Mouse (Mus musculus) myocyte (in vitro differentiated cells): Measurements from ENCODE around the gene Palld. TPM values are rescaled to one million over a fixed set of nuclear protein-coding genes. Genes with fewer than 3 reads are reported as not detected.

Experiments used
- H3K27me3 ChIP-seq: one replicate; pipeline ENCODE4 v1.6.1; 2011; ENCODE audit not compliant: control insufficient read depth, insufficient read depth, insufficient read length
- H3K36me3 ChIP-seq: one replicate; pipeline ENCODE4 v1.6.1; 2011; ENCODE audit not compliant: control insufficient read depth, insufficient read depth
- H3K4me2 ChIP-seq: one replicate; pipeline ENCODE4 v1.6.1; 2011; ENCODE audit warnings: low read depth, control low read depth
- H3K4me3 ChIP-seq: one replicate; pipeline ENCODE4 v1.5.1; 2011; ENCODE audit warnings: mild to moderate bottlenecking, control low read depth, moderate library complexity
- H3K79me2 ChIP-seq: one replicate; pipeline ENCODE4 v1.6.1; 2011; ENCODE audit not compliant: control insufficient read depth, insufficient read depth
- H3ac ChIP-seq: one replicate; pipeline ENCODE4 v1.6.1; 2011; ENCODE audit not compliant: control insufficient read depth, insufficient read length
- CEBPB ChIP-seq: IDR thresholded peaks from 2 replicates; pipeline ENCODE4 v1.6.1; 2011; ENCODE audit warnings: mild to moderate bottlenecking, moderate library complexity; ENCODE audit not compliant: poor library complexity, insufficient read depth, severe bottlenecking
- E2F4 ChIP-seq: IDR thresholded peaks from one replicate; pipeline ENCODE4 v1.6.1; 2011; ENCODE audit warnings: mild to moderate bottlenecking, control low read depth, moderate library complexity; ENCODE audit not compliant: insufficient read depth
- MAX ChIP-seq: IDR thresholded peaks from one replicate; pipeline ENCODE4 v1.6.1; 2011; ENCODE audit warnings: low read depth, mild to moderate bottlenecking, control low read depth
- MYOD1 ChIP-seq, 3 experiments: IDR thresholded peaks; one replicate each; pipeline ENCODE4 v1.6.1; 2011; ENCODE audit warnings: control low read depth in 2 of 3, low read depth in 2 of 3, mild to moderate bottlenecking in 2 of 3, moderate library complexity in 1 of 3; ENCODE audit not compliant: insufficient read length in 2 of 3, control insufficient read depth in 1 of 3
- MYOG ChIP-seq, 3 experiments: IDR thresholded peaks; one replicate each; pipeline ENCODE4 v1.6.1; 2011; ENCODE audit warnings: control low read depth in 2 of 3, low read depth in 2 of 3, mild to moderate bottlenecking in 2 of 3; ENCODE audit not compliant: insufficient read length in 2 of 3, control insufficient read depth in 1 of 3, insufficient read depth in 1 of 3
- POLR2A ChIP-seq: IDR thresholded peaks from one replicate; pipeline ENCODE4 v1.6.1; 2011; ENCODE audit warnings: low read depth, mild to moderate bottlenecking, control low read depth, moderate library complexity; ENCODE audit not compliant: insufficient read length
- POLR2AphosphoS2 ChIP-seq: IDR thresholded peaks from one replicate; pipeline ENCODE4 v1.6.1; 2011; ENCODE audit warnings: low read depth, control low read depth; ENCODE audit not compliant: insufficient read length
- REST ChIP-seq: IDR thresholded peaks from one replicate; pipeline ENCODE4 v1.6.1; 2011; ENCODE audit warnings: mild to moderate bottlenecking, control low read depth, moderate library complexity; ENCODE audit not compliant: insufficient read depth, insufficient read length
- SRF ChIP-seq: IDR thresholded peaks from one replicate; pipeline ENCODE4 v1.6.1; 2011; ENCODE audit warnings: low read depth; ENCODE audit not compliant: control insufficient read depth, insufficient read length
- TCF12 ChIP-seq: IDR thresholded peaks from one replicate; pipeline ENCODE4 v1.6.1; 2011; ENCODE audit warnings: mild to moderate bottlenecking, control low read depth; ENCODE audit not compliant: poor library complexity, insufficient read depth, severe bottlenecking
- TCF3 ChIP-seq: IDR thresholded peaks from one replicate; pipeline ENCODE4 v1.6.1; 2011; ENCODE audit warnings: low read depth, control low read depth; ENCODE audit not compliant: insufficient read length
- USF1 ChIP-seq: IDR thresholded peaks from one replicate; pipeline ENCODE4 v1.6.1; 2011; ENCODE audit warnings: low read depth, mild to moderate bottlenecking, control low read depth, moderate library complexity
- polyA plus RNA-seq: library from polyadenylated mRNA; unstranded; fragments of >200 nt; fragmentation: generic; extraction: Trizol; gene quantifications from one replicate; pipeline ENCODE4 v1.2.1, GENCODE M21; 2012; ENCODE audit warnings: missing spikeins

Palld gene
- polyA plus RNA-seq, 1 experiment, result 52.4 TPM

DNA sequence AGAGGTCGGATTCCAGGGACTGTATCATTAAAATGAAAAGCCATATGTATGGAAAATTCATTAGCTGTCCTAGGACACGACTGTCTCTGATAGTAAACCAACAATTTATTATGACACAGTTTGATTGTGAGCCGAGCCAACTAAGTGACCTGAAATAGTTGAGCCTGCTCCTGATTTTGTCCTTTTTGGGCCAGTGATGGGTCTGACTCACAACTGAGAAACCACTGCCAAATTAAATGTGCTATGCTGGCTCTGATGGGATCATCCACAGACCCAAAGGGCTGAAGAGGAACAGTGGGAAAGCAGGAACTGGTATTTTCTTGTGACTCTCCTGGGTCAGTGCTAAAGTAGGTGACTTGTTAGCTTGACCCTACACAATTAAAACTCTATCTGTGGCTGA is 305.6 kb downstream of the Palld start:
- TF ChIP-seq MYOD1 (IDR thresholded peaks at IDR 0.05; ENCODE audit: control insufficient read depth in 1 of 3, insufficient read length in 2 of 3, low read depth in 2 of 3), result no peak
- no peak for TF ChIP-seq USF1
- no peak for TF ChIP-seq POLR2AphosphoS2
- TF ChIP-seq SRF, result no peak

DNA sequence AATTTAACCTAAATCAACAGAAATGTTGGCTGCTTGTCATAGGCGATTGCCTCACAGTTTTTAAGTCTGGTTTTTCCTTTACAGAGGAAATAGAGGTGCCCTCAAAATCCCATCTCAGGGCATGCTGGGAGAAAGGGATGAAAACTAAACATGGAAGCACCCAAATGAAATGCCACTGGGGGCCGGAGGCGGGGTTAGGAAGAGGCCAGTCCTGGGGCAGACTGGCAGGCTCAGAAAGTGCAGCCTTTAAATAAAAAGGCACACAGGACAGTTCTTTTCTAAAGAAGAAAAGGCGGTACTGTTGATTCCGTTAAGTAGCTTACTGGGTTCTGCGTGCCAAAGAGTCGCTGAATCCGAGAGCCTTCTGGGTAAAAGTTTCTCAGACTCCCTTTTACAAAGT is 311.0 kb downstream of the Palld start:
- no peaks in the 10 kb centered on the region for H3K36me3 ChIP-seq
- H3K27me3 ChIP-seq, result no peaks in the 10 kb centered on the region
- H3ac ChIP-seq, result no peak overlapping the region
- H3K4me3 ChIP-seq, result peak overlapping the region; percentile 63
- peaks cover 36% of the 10 kb centered on the region for H3K79me2 ChIP-seq
- no peak for TF ChIP-seq TCF12
- no peak for TF ChIP-seq MYOD1 (IDR thresholded peaks at IDR 0.05; ENCODE audit: control insufficient read depth in 1 of 3, insufficient read length in 2 of 3, low read depth in 2 of 3)
- no peak for TF ChIP-seq POLR2AphosphoS2
- no peak for TF ChIP-seq USF1
- no peak for TF ChIP-seq SRF
- no peak for TF ChIP-seq CEBPB
- TF ChIP-seq E2F4, result no peak
- TF ChIP-seq MYOG (IDR thresholded peaks at IDR 0.05; ENCODE audit: control insufficient read depth in 1 of 3, insufficient read depth in 1 of 3, insufficient read length in 2 of 3, low read depth in 2 of 3), result no peak
- no peak for TF ChIP-seq POLR2A
- TF ChIP-seq TCF3, result no peak
- TF ChIP-seq REST, result no peak
- TF ChIP-seq MAX, result no peak
- peak overlapping the region; percentile 78 for H3K4me2 ChIP-seq

More for the DNA sequence above, 305.6 kb downstream of the Palld start:
- Histone ChIP-seq H3ac (no peak overlapping the region), H3K27me3 (no peaks in the 10 kb centered on the region), H3K36me3 (no peaks in the 10 kb centered on the region), H3K4me3 (no peak overlapping the region), H3K4me2 (no peak overlapping the region), H3K79me2 (no peaks in the 10 kb centered on the region)

DNA sequence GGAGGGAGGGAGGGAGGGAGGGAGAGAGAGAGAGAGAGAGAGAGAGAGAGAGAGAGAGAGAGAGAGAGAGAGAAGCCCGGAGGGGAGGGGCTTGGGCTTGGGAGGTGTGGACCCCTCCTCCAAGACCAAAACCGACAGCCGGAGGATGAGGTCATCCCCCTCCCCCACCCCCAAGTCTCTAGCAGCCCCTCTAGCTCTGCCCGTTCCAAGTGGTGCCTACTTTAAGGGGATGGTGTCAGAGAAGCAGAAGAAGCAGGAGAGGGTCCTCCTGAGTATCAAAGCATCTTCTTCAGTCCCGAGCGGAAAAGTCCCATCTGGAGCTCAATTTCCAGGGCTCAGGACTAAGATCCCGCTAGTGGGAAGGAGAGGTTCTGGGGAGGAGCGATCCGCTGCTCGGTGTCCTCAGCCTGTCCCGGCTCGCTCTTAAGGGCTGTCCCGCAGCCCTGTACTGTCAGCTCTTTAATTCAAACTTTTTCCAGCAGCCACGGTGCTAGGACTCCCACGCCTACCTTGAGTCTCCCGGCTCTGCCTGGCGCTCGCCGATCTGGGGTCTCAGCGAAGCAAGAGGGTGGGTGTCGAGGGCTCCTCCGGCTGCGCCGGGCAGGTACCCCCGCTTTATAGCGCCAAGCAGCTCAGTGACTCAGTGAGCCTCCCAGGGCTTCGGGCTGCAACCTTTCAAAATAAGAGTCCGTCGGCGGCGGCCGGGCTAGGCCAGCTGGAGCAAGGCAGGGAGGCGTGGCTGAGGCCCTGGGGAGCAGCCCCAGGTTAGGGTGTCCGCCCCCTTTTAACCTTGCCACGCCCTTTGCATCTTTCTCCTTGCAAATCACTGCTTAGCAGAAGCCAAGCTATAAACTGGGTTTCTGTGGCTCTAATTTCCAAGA is 311.7 kb downstream of the Palld start:
- Histone ChIP-seq H3K4me2 (peak overlapping the region; percentile 78), H3K4me3 (peak overlapping the region; percentile 63), H3ac (no peak overlapping the region), H3K36me3 (no peaks in the 10 kb centered on the region), H3K79me2 (peaks cover 43% of the 10 kb centered on the region), H3K27me3 (no peaks in the 10 kb centered on the region)
- peak; percentile 35 for TF ChIP-seq POLR2AphosphoS2
- TF ChIP-seq MAX, result no peak
- peak in 1 of 3 experiments; percentile 19 for TF ChIP-seq MYOG (IDR thresholded peaks at IDR 0.05; ENCODE audit: control insufficient read depth in 1 of 3, insufficient read depth in 1 of 3, insufficient read length in 2 of 3, low read depth in 2 of 3)
- TF ChIP-seq REST, result no peak
- no peak for TF ChIP-seq E2F4
- no peak for TF ChIP-seq TCF12
- no peak for TF ChIP-seq CEBPB
- TF ChIP-seq SRF, result no peak
- no peak for TF ChIP-seq TCF3
- peak in 1 of 3 experiments; percentile 44 for TF ChIP-seq MYOD1 (IDR thresholded peaks at IDR 0.05; ENCODE audit: control insufficient read depth in 1 of 3, insufficient read length in 2 of 3, low read depth in 2 of 3)
- TF ChIP-seq USF1, result no peak
- peak; percentile 37 for TF ChIP-seq POLR2A

DNA sequence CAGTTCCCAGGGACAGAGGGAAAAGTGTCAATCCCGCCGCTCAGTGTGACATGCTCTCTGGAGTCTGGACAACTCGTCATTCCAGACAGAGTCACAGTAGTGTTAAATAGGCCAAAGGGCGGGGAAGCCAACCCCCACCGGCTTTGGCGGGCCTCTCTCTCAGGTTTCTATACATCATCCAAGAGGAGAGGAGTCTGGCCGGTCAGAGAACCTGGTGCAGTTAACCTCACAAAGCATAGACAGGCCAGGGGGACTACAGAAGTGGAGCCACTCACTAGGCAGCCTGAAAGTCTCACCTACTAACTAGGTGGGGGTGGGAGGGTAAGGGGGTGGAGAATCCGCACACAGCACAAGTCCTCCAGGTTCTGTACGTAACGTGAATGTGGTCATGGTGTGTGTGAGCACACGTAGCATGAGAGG is 312.5 kb downstream of the Palld start:
- Histone ChIP-seq H3K79me2 (peaks cover 45% of the 10 kb centered on the region), H3K4me2 (peak overlapping the region; percentile 78), H3K36me3 (no peaks in the 10 kb centered on the region), H3K4me3 (peak overlapping the region; percentile 63), H3K27me3 (no peaks in the 10 kb centered on the region), H3ac (no peak overlapping the region)
- TF ChIP-seq E2F4 (no peak), SRF (no peak), MYOD1 (IDR thresholded peaks at IDR 0.05; ENCODE audit: control insufficient read depth in 1 of 3, insufficient read length in 2 of 3, low read depth in 2 of 3) (no peak), MYOG (IDR thresholded peaks at IDR 0.05; ENCODE audit: control insufficient read depth in 1 of 3, insufficient read depth in 1 of 3, insufficient read length in 2 of 3, low read depth in 2 of 3) (no peak), POLR2AphosphoS2 (no peak), REST (no peak), MAX (no peak), TCF12 (no peak), POLR2A (no peak), USF1 (no peak), TCF3 (no peak), CEBPB (no peak)
